8 mouse cellular contexts compared by ENCODE assay signal in genomic region chr1:160561381-160561780, GRCm38 (mm10).
DNase-seq lines count a peak whose midpoint lies in the region; ATAC-seq and TF ChIP-seq lines count a peak whose summit lies in the region.

No protein-coding gene starts in this region.

- peak; percentile 68 for TF ChIP-seq CTCF in hindbrain, postnatal 0 days (IDR thresholded peaks at IDR 0.05; ENCODE audit: low read depth)

- no peaks in the 10 kb centered on the region for H3K27me3 ChIP-seq in hindbrain, embryonic 14.5 days (ENCODE audit: control insufficient read depth, insufficient read depth, low read length)
- H3K27me3 ChIP-seq in hindbrain, embryonic 16.5 days (replicated peaks; ENCODE audit: control insufficient read depth, insufficient read depth, low read length) = no peaks in the 10 kb centered on the region
- no peaks in the 10 kb centered on the region for H3K27me3 ChIP-seq in hindbrain, postnatal 0 days (ENCODE audit: insufficient read depth, low read length)

- no peak overlapping the region for H3K9ac ChIP-seq in hindbrain, embryonic 14.5 days
- H3K9ac ChIP-seq in hindbrain, embryonic 16.5 days (ENCODE audit: low read depth, low read length) = no peak overlapping the region
- H3K9ac ChIP-seq in hindbrain, postnatal 0 days (replicated peaks; ENCODE audit: low read length) = no peak overlapping the region

- no peaks in the 10 kb centered on the region for H3K9me3 ChIP-seq in hindbrain, embryonic 14.5 days (ENCODE audit: control insufficient read depth, low read length)
- no peaks in the 10 kb centered on the region for H3K9me3 ChIP-seq in hindbrain, embryonic 16.5 days (ENCODE audit: control insufficient read depth, low read length)
- H3K9me3 ChIP-seq in hindbrain, postnatal 0 days (ENCODE audit: low read length) = no peaks in the 10 kb centered on the region

- no peak overlapping the region for H3K4me2 ChIP-seq in hindbrain, embryonic 14.5 days (replicated peaks)
- H3K4me2 ChIP-seq in hindbrain, embryonic 16.5 days (ENCODE audit: low read length) = no peak overlapping the region
- no peak overlapping the region for H3K4me2 ChIP-seq in hindbrain, postnatal 0 days (ENCODE audit: low read depth, low read length)

- no peak overlapping the region for H3K27ac ChIP-seq in hindbrain, embryonic 14.5 days
- no peak overlapping the region for H3K27ac ChIP-seq in hindbrain, embryonic 16.5 days (ENCODE audit: low read depth, low read length)
- no peak overlapping the region for H3K27ac ChIP-seq in hindbrain, postnatal 0 days

- no peaks in the 10 kb centered on the region for H3K4me1 ChIP-seq in hindbrain, embryonic 14.5 days (replicated peaks; ENCODE audit: control insufficient read depth, insufficient read depth, low read length)
- no peaks in the 10 kb centered on the region for H3K4me1 ChIP-seq in hindbrain, embryonic 16.5 days (ENCODE audit: control insufficient read depth, insufficient read depth, low read depth, low read length)
- H3K4me1 ChIP-seq in hindbrain, postnatal 0 days (ENCODE audit: insufficient read depth, low read length) = no peaks in the 10 kb centered on the region

- no peak for ATAC-seq in hindbrain, embryonic 14.5 days (ENCODE audit: low FRiP score)
- no peak for ATAC-seq in hindbrain, embryonic 16.5 days
- ATAC-seq in hindbrain, postnatal 0 days = no peak

- 80% methylated on average over 1 of the region's 1 CpGs for WGBS in hindbrain, embryonic 14.5 days
- 63% methylated on average over 1 of the region's 1 CpGs for WGBS in hindbrain, embryonic 16.5 days
- 70% methylated on average over 1 of the region's 1 CpGs for WGBS in hindbrain, postnatal 0 days

- DNase-seq in hindbrain, embryonic 14.5 days (ENCODE audit: low spot score) = peak; percentile 56
- peak; percentile 72 for DNase-seq in 416B (ENCODE audit: low read depth)
- peak; percentile 60 for DNase-seq in NIH3T3 (ENCODE audit: low read depth)
- peak; percentile 66 for DNase-seq in hindbrain, postnatal 0 days (ENCODE audit: low spot score)
- no peak for DNase-seq in gastrocnemius, postnatal 36 days
- DNase-seq in heart, adult 11 months = no peak
- no peak for DNase-seq in MN1 (ENCODE audit: low spot score)

- intact Hi-C loops in gastrocnemius, postnatal 36 days (cut with DNase I) = loop anchor here (5.0 kb wide), 1 partner anchor 156 kb away; no protein-coding TSS in a partner anchor

- no peaks in the 10 kb centered on the region for H3K36me3 ChIP-seq in hindbrain, embryonic 14.5 days (replicated peaks; ENCODE audit: control insufficient read depth, insufficient read depth)
- no peaks in the 10 kb centered on the region for H3K36me3 ChIP-seq in hindbrain, embryonic 16.5 days (ENCODE audit: control insufficient read depth, insufficient read depth, low read length)
- H3K36me3 ChIP-seq in hindbrain, postnatal 0 days (ENCODE audit: insufficient read depth, low read length) = no peaks in the 10 kb centered on the region

- no peak overlapping the region for H3K4me3 ChIP-seq in hindbrain, embryonic 14.5 days (replicated peaks; ENCODE audit: low read length)
- H3K4me3 ChIP-seq in hindbrain, embryonic 16.5 days (ENCODE audit: low read length) = no peak overlapping the region
- no peak overlapping the region for H3K4me3 ChIP-seq in hindbrain, postnatal 0 days (ENCODE audit: low read length)

Comparison
In these comparisons a context has a peak if more than half of its experiments do, and no peak if none do; other contexts are left out.
1. DNase-seq: peak in hindbrain, embryonic 14.5 days (single experiment), 416B (single experiment), NIH3T3 (single experiment) and hindbrain, postnatal 0 days (single experiment); none in gastrocnemius, postnatal 36 days (0 of 2), heart, adult 11 months (single experiment) and MN1 (single experiment).